Mouse (Mus musculus) C2C12 (cell line): ENCODE measurements around the gene Pax8.

Experiments used
- CTCF ChIP-seq: IDR thresholded peaks from one replicate; pipeline ENCODE4 v1.5.1; 2011; ENCODE audit not compliant: control insufficient read depth, insufficient read depth, insufficient read length
- MYOG ChIP-seq: IDR thresholded peaks from one replicate; pipeline ENCODE4 v1.6.1; 2011; ENCODE audit not compliant: control insufficient read depth, insufficient read length; ENCODE audit errors: extremely low read depth

DNA sequence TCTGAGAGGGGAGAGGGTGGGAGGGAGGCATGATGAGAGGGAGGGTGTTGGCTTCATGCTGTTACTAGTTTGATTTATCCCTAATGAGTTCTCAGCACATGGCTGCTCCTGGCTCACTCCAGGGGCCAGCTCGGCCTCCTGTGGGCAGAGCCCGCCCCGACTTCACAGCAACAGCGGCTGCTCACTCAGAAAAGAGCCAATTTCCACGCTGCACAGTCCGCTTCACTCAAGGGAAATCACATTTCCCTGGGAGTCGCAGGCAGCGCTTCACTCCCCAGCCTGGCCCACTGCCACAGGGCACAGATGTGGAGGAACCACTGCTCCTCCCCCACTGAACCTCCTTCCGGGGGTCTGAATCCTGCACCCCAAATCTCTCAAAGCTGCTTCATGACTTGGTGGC lies 58.7 kb downstream of the Pax8 start:
- TF ChIP-seq CTCF (no peak), MYOG (no peak)
